Comparison of ENCODE assay signal across 9 mouse cellular contexts in the genomic region with DNA sequence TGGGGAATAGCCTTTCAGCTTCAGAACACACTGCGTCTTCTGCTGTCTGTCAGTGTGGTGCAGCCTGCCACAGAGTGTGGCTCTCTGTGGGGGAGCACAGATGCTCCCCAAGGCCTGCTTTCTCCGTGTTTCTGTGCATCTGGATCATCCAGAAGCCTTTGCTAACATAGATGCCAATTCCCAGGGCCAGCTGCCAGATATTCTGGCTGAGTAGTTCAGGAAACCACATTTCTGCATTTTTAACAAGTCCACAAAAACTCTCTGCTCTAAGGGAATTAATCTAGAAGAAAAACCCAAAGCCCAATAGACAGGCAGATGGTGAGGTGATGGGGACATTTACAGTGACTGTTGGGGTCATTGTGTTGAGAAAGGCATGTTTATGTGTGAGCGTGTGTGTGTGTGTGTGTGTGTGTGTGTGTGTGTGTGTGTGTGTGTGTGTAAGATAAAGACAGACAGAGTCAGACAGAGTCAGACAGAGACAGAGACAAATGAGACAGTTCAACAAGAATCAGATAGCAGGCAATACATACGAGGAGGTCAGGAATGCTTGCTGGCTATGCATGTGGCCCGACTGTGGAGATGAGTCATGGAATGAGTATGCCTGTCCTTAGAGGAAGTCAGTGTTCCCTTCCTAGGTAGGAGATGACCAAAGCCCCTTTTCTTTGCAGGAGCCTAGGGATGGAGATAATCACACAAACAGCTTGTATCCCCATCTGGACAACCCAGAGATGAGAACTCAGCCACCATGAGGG.
DNase-seq lines count a peak whose midpoint lies in the region; ATAC-seq lines count a peak whose summit lies in the region.
"Had no signal": no experiment of that assay in that cellular context is flagged by ENCODE, and none has a peak within 500 bp of the region (broad histone marks: within the 10 kb centered on the region; RNA-seq: fewer than 3 reads in every experiment).

No protein-coding gene starts in this region.

- no peak overlapping the region for H3K4me2 ChIP-seq in midbrain, embryonic 13.5 days (replicated peaks)
- no peak overlapping the region for H3K4me2 ChIP-seq in midbrain, embryonic 11.5 days
- H3K4me2 ChIP-seq: midbrain, embryonic 12.5 days had no signal

- H3K9ac ChIP-seq in midbrain, embryonic 13.5 days (replicated peaks), result no peak overlapping the region
- H3K9ac ChIP-seq in midbrain, embryonic 11.5 days (ENCODE audit: low read length), result no peak overlapping the region
- H3K9ac ChIP-seq: midbrain, embryonic 12.5 days had no signal

- H3K9me3 ChIP-seq in midbrain, embryonic 13.5 days, result no peaks in the 10 kb centered on the region
- H3K9me3 ChIP-seq in midbrain, embryonic 11.5 days (ENCODE audit: control insufficient read depth, low read length), result no peaks in the 10 kb centered on the region
- H3K9me3 ChIP-seq: midbrain, embryonic 12.5 days had no signal

- peak; percentile 34; the same call in 1 of the 2 replicates for ATAC-seq in midbrain, embryonic 13.5 days
- ATAC-seq in midbrain, embryonic 11.5 days (ENCODE audit: low FRiP score), result no peak
- no peak for ATAC-seq in monocyte, adult 5-6 weeks (replicated peaks; ENCODE audit: insufficient number of reproducible peaks, low FRiP score, low TSS enrichment, poor library complexity, severe bottlenecking)

- no peaks in the 10 kb centered on the region for H3K36me3 ChIP-seq in midbrain, embryonic 13.5 days
- H3K36me3 ChIP-seq in midbrain, embryonic 11.5 days (ENCODE audit: control insufficient read depth, insufficient read depth, low read length), result no peaks in the 10 kb centered on the region
- H3K36me3 ChIP-seq: midbrain, embryonic 12.5 days had no signal

- H3K27me3 ChIP-seq in midbrain, embryonic 13.5 days, result no peaks in the 10 kb centered on the region
- no peaks in the 10 kb centered on the region for H3K27me3 ChIP-seq in midbrain, embryonic 11.5 days (ENCODE audit: control insufficient read depth, insufficient read depth, low read length)
- H3K27me3 ChIP-seq: midbrain, embryonic 12.5 days had no signal

- WGBS in midbrain, embryonic 13.5 days, result 62% methylated on average over 5 of the region's 5 CpGs
- WGBS in midbrain, embryonic 11.5 days, result 68% methylated on average over 5 of the region's 5 CpGs

- H3K4me1 ChIP-seq in midbrain, embryonic 13.5 days (replicated peaks), result 0 out of 2 replicates have a peak, but pooled peaks cover 2% of the 10 kb centered on the region
- no peaks in the 10 kb centered on the region for H3K4me1 ChIP-seq in midbrain, embryonic 11.5 days (ENCODE audit: control insufficient read depth, insufficient read depth, low read length)
- H3K4me1 ChIP-seq: midbrain, embryonic 12.5 days had no signal

- H3K4me3 ChIP-seq in midbrain, embryonic 13.5 days (replicated peaks), result no peak overlapping the region
- H3K4me3 ChIP-seq in midbrain, embryonic 11.5 days (ENCODE audit: low read depth, low read length), result no peak overlapping the region
- H3K4me3 ChIP-seq: midbrain, embryonic 12.5 days had no signal

- H3K27ac ChIP-seq in midbrain, embryonic 13.5 days, result no peak overlapping the region
- no peak overlapping the region for H3K27ac ChIP-seq in midbrain, embryonic 11.5 days (ENCODE audit: low read depth, low read length)
- H3K27ac ChIP-seq: midbrain, embryonic 12.5 days had no signal

- DNase-seq in adrenal gland, postnatal 14 days, result peak; percentile 8
- no peak for DNase-seq in adrenal gland, postnatal 4 days (ENCODE audit: low spot score in 2 of 2)
- DNase-seq in midbrain, embryonic 11.5 days (ENCODE audit: low spot score, missing footprints), result no peak
- DNase-seq in layer of hippocampus, adult 18-20 months (ENCODE audit: low spot score in 2 of 2), result peak; percentile 59 to 75
- peak; percentile 28 to 30 for DNase-seq in right cerebral cortex, postnatal 36 days (ENCODE audit: low spot score in 2 of 2)
- no peak for DNase-seq in thymus, adult 18-20 months

Comparison
In these comparisons a context has a peak if more than half of its experiments do, and no peak if none do; other contexts are left out.
1. DNase-seq: peak in adrenal gland, postnatal 14 days (single experiment), layer of hippocampus, adult 18-20 months (2 of 2) and right cerebral cortex, postnatal 36 days (2 of 2); none in adrenal gland, postnatal 4 days (0 of 2), midbrain, embryonic 11.5 days (single experiment) and thymus, adult 18-20 months (0 of 2).